Mouse (Mus musculus) heart, embryonic 12.5 days (tissue): ENCODE measurements around the gene Kif5c. TPM values are rescaled to one million over a fixed set of nuclear protein-coding genes. Genes with fewer than 3 reads are reported as not detected.

ENCODE experiments used
- ATAC-seq: fragments of 200-750 bp; cut with Nextera tagmentation; 2 replicates; pipeline ENCODE4 v1.8.0; 2017; ENCODE audit warnings: moderate TSS enrichment, moderate library complexity; ENCODE audit not compliant: insufficient number of reproducible peaks, low FRiP score
- H3K27ac ChIP-seq: fragments of 300-500 bp; sonication (generic); 2 replicates; pipeline ENCODE4 v1.5.1; 2016; ENCODE audit warnings: mild to moderate bottlenecking, moderate library complexity; ENCODE audit not compliant: poor library complexity, severe bottlenecking
- H3K27me3 ChIP-seq: fragments of 300-500 bp; sonication (generic); replicated peaks from 2 replicates; pipeline ENCODE4 v1.6.1; 2016; ENCODE audit warnings: mild to moderate bottlenecking, moderate library complexity
- H3K36me3 ChIP-seq: fragments of 300-500 bp; sonication (generic); 2 replicates; pipeline ENCODE4 v1.6.1; 2016; ENCODE audit warnings: mild to moderate bottlenecking, moderate library complexity
- H3K4me1 ChIP-seq: fragments of 300-500 bp; sonication (generic); replicated peaks from 2 replicates; pipeline ENCODE4 v1.6.1; 2016; ENCODE audit warnings: mild to moderate bottlenecking
- H3K4me2 ChIP-seq: fragments of 300-500 bp; sonication (generic); 2 replicates; pipeline ENCODE4 v1.6.1; 2016; ENCODE audit warnings: mild to moderate bottlenecking, moderate library complexity
- H3K4me3 ChIP-seq: fragments of 300-500 bp; sonication (generic); 2 replicates; pipeline ENCODE4 v1.5.1; 2016; ENCODE audit warnings: mild to moderate bottlenecking
- H3K9ac ChIP-seq: fragments of 300-500 bp; sonication (generic); 2 replicates; pipeline ENCODE4 v1.6.1; 2016; ENCODE audit warnings: mild to moderate bottlenecking, moderate library complexity
- H3K9me3 ChIP-seq: fragments of 300-500 bp; sonication (generic); replicated peaks from 2 replicates; pipeline ENCODE4 v1.6.1; 2016; ENCODE audit warnings: mild to moderate bottlenecking, moderate library complexity
- WGBS: fragments of 180-500 bp; shearing (Covaris S2); methylation state at CpG from one replicate; pipeline ENCODE4 v1.1.7; 2016; 5-methylcytosine and 5-hydroxymethylcytosine counted together
- polyA plus RNA-seq: library from polyadenylated mRNA; unstranded; fragments of >200 nt; fragmentation: Nextera tagmentation; extraction: Ambion mirVana; gene quantifications from 2 replicates; pipeline ENCODE4 v1.2.1, GENCODE M21; 2016

Kif5c gene
- polyA plus RNA-seq, 1 experiment from 2014 or later = 1.2 TPM

DNA sequence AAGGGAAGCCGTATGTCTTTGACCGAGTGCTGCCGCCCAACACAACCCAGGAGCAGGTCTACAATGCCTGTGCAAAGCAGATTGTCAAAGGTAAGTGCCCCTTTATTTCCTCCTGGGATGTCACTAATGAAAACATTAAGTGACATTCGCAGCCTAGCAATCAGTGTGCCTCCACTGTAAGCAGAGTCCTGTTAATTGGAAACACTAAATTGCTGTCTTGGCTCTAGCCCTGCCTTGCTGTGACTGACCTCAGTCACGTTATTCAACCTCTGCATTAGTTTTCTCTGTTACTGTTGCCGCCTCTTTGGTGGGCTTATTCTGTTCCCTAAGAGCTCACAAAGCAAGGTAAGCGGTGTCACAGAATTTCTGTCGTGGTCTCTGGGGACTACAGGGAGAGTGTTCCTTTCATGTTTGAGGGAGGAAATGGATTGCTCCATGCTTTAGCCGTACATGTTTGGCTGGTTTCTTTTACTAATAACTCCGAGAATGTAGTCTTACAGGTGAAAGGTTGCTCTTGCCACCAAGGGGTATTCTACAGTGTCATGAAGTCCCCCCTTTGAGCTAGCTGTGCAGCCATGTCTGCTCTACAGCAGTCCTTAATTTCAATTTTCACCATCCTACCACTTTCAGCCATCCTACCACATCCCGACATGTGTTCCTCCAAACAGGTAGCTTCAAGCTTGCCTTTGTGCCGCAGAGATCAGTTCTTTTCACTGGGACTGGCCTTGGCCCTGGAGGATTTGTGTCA is 52.8 kb downstream of the Kif5c start:
- no peaks in the 10 kb centered on the region for H3K36me3 ChIP-seq
- no peaks in the 10 kb centered on the region for H3K27me3 ChIP-seq
- no peak overlapping the region for H3K4me3 ChIP-seq
- H3K9ac ChIP-seq = no peak overlapping the region
- H3K9me3 ChIP-seq = peaks cover 6% of the 10 kb centered on the region; the same call in 1 of the 2 replicates
- no peak for ATAC-seq
- H3K27ac ChIP-seq = no peak overlapping the region
- 79% methylated on average over 12 of the region's 12 CpGs for WGBS
- no peak overlapping the region for H3K4me2 ChIP-seq
- peaks cover 6% of the 10 kb centered on the region for H3K4me1 ChIP-seq

GRCm38 (mm10) chr2:49672501-49672874 is 53.4 kb downstream of the Kif5c start:
- Histone ChIP-seq H3K9ac (no peak overlapping the region), H3K27me3 (no peaks in the 10 kb centered on the region), H3K4me3 (no peak overlapping the region), H3K9me3 (peaks cover 6% of the 10 kb centered on the region; the same call in 1 of the 2 replicates), H3K4me2 (no peak overlapping the region), H3K4me1 (peaks cover 9% of the 10 kb centered on the region), H3K36me3 (no peaks in the 10 kb centered on the region), H3K27ac (no peak overlapping the region)
- 84% methylated on average over 7 of the region's 7 CpGs for WGBS
- no peak for ATAC-seq

- Histone ChIP-seq H3K9me3 (no peaks in the 10 kb centered on the region), H3K9ac (no peak overlapping the region), H3K4me2 (no peak overlapping the region), H3K4me1 (peaks cover 9% of the 10 kb centered on the region), H3K4me3 (no peak overlapping the region), H3K36me3 (no peaks in the 10 kb centered on the region), H3K27me3 (no peaks in the 10 kb centered on the region), H3K27ac (no peak overlapping the region)
- ATAC-seq = no peak
- WGBS = 61% methylated on average over 12 of the region's 12 CpGs
These were observed 56.9 kb downstream of the Kif5c start for GRCm38 (mm10) chr2:49676020-49676419.

DNA sequence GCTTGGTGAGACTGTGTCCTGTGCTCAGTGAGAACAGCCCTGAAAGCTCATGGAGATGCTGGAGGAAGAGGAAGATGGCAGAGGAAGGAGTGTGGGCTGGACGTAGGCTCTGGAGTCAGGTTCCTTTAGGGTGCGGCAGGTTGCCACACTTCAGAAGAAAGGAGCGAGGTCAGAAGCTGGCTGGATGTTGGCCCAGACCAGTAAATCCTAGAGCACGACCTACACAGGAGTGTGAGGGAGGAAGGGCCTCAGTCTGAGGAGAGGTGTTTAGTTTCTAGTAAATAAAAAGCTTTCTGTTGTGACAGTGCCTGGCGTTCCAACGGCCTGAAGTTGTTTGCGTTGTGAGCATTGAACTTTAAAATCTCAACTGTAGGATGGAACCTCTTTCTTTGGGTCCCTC is 59.3 kb downstream of the Kif5c start:
- no peak for ATAC-seq
- no peak overlapping the region for H3K4me2 ChIP-seq
- H3K36me3 ChIP-seq = no peaks in the 10 kb centered on the region
- 81% methylated on average over 7 of the region's 7 CpGs for WGBS
- H3K27ac ChIP-seq = no peak overlapping the region
- no peak overlapping the region for H3K4me3 ChIP-seq
- H3K9ac ChIP-seq = no peak overlapping the region
- H3K4me1 ChIP-seq = peaks cover 9% of the 10 kb centered on the region
- no peaks in the 10 kb centered on the region for H3K9me3 ChIP-seq
- H3K27me3 ChIP-seq = no peaks in the 10 kb centered on the region

- 81% methylated on average over 16 of the region's 16 CpGs for WGBS
- H3K27me3 ChIP-seq = no peaks in the 10 kb centered on the region
- no peak overlapping the region for H3K27ac ChIP-seq
- no peaks in the 10 kb centered on the region for H3K9me3 ChIP-seq
- H3K4me1 ChIP-seq = peaks cover 9% of the 10 kb centered on the region
- no peak overlapping the region for H3K4me3 ChIP-seq
- no peak overlapping the region for H3K4me2 ChIP-seq
- H3K36me3 ChIP-seq = no peaks in the 10 kb centered on the region
- no peak overlapping the region for H3K9ac ChIP-seq
- ATAC-seq = no peak
These were observed 60.3 kb downstream of the Kif5c start for GRCm38 (mm10) chr2:49679135-49679964.

GRCm38 (mm10) chr2:49682754-49683153 is 63.7 kb downstream of the Kif5c start:
- H3K27ac ChIP-seq = no peak overlapping the region
- no peak overlapping the region for H3K4me2 ChIP-seq
- 85% methylated on average over 6 of the region's 6 CpGs for WGBS

DNA sequence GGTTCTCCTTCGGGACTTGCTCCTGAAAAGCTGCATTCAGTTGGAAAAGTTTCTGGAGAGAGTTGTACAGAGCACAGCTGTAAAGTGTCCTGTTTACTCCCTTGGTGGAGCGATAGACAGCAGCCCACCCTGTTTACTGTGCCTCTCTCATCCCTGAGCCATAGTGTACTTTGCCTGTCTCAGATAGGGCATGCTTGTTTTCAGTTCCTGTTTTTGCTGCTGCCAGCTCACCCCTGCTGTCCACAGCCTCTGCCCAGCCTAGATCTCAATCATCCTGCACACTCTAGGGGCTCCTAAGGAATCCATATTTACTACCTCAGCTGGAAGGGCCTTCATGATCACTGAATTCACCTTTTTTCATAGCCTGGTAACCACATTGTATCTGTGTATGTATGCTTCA is 65.7 kb downstream of the Kif5c start:
- Histone ChIP-seq H3K4me3 (no peak overlapping the region), H3K27ac (no peak overlapping the region)
- ATAC-seq = no peak

More at GRCm38 (mm10) chr2:49682754-49683153, 63.7 kb downstream of the Kif5c start:
- H3K4me3 ChIP-seq = no peak overlapping the region
- H3K9me3 ChIP-seq = no peaks in the 10 kb centered on the region
- H3K27me3 ChIP-seq = no peaks in the 10 kb centered on the region
- H3K4me1 ChIP-seq = no peaks in the 10 kb centered on the region
- H3K36me3 ChIP-seq = no peaks in the 10 kb centered on the region
- H3K9ac ChIP-seq = no peak overlapping the region
- ATAC-seq = no peak

GRCm38 (mm10) chr2:49690421-49690826 is 71.3 kb downstream of the Kif5c start:
- no peak for ATAC-seq
- no peak overlapping the region for H3K4me3 ChIP-seq
- WGBS = 73% methylated on average over 9 of the region's 9 CpGs
- peaks cover 6% of the 10 kb centered on the region for H3K4me1 ChIP-seq
- no peak overlapping the region for H3K9ac ChIP-seq
- no peak overlapping the region for H3K27ac ChIP-seq
- no peaks in the 10 kb centered on the region for H3K27me3 ChIP-seq
- no peaks in the 10 kb centered on the region for H3K36me3 ChIP-seq
- no peak overlapping the region for H3K4me2 ChIP-seq
- H3K9me3 ChIP-seq = no peaks in the 10 kb centered on the region

More for the DNA sequence above, 65.7 kb downstream of the Kif5c start:
- Histone ChIP-seq H3K4me1 (no peaks in the 10 kb centered on the region), H3K9ac (no peak overlapping the region), H3K9me3 (no peaks in the 10 kb centered on the region), H3K36me3 (no peaks in the 10 kb centered on the region), H3K4me2 (no peak overlapping the region), H3K27me3 (no peaks in the 10 kb centered on the region)
- WGBS = 81% methylated on average over 2 of the region's 2 CpGs

GRCm38 (mm10) chr2:49691441-49691840 is 72.3 kb downstream of the Kif5c start:
- no peaks in the 10 kb centered on the region for H3K36me3 ChIP-seq
- no peaks in the 10 kb centered on the region for H3K9me3 ChIP-seq
- H3K9ac ChIP-seq = no peak overlapping the region
- H3K27ac ChIP-seq = no peak overlapping the region
- WGBS = 67% methylated on average over 5 of the region's 5 CpGs
- H3K4me2 ChIP-seq = no peak overlapping the region
- no peaks in the 10 kb centered on the region for H3K27me3 ChIP-seq
- H3K4me1 ChIP-seq = peaks cover 6% of the 10 kb centered on the region
- no peak for ATAC-seq
- no peak overlapping the region for H3K4me3 ChIP-seq

GRCm38 (mm10) chr2:49694727-49695126 is 75.6 kb downstream of the Kif5c start:
- no peak overlapping the region for H3K4me3 ChIP-seq
- no peak for ATAC-seq
- 71% methylated on average over 10 of the region's 10 CpGs for WGBS
- H3K4me1 ChIP-seq = peaks cover 6% of the 10 kb centered on the region
- H3K9me3 ChIP-seq = no peaks in the 10 kb centered on the region
- no peaks in the 10 kb centered on the region for H3K27me3 ChIP-seq
- no peak overlapping the region for H3K9ac ChIP-seq
- no peaks in the 10 kb centered on the region for H3K36me3 ChIP-seq
- no peak overlapping the region for H3K27ac ChIP-seq
- no peak overlapping the region for H3K4me2 ChIP-seq

DNA sequence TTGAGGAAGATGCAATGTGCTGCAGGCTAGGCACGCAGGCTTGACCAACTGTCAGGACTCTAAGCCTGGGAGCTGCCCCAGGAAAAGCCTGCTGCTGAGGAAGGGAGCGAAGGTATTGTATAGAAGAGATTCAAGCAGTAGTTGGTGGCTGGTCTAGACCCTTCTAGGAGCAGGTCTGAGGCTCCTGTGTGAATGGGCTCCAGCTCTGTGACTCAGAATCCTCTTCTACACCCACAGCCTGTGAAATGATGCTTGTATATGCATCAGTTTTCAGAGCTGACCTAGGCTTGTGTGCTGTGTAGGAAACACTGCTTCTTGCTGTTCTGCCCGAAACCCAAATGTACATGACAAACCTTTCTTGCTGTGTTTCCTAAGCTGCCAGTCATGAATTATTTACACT is 76.4 kb downstream of the Kif5c start:
- H3K27ac ChIP-seq = no peak overlapping the region
- no peak overlapping the region for H3K4me2 ChIP-seq
- no peaks in the 10 kb centered on the region for H3K27me3 ChIP-seq
- no peaks in the 10 kb centered on the region for H3K9me3 ChIP-seq
- no peak for ATAC-seq
- no peaks in the 10 kb centered on the region for H3K36me3 ChIP-seq
- WGBS = 89% methylated on average over 3 of the region's 3 CpGs
- peaks cover 10% of the 10 kb centered on the region for H3K4me1 ChIP-seq
- H3K4me3 ChIP-seq = no peak overlapping the region
- H3K9ac ChIP-seq = no peak overlapping the region
